Mouse (Mus musculus) kidney, adult 2 months (tissue): ENCODE measurements around the gene Cep162.

Source experiments
- CTCF ChIP-seq: fragments of 200-500 bp; conservative IDR thresholded peaks from 2 replicates; pipeline ENCODE4 v1.5.1; 2011; ENCODE audit warnings: low read depth, mild to moderate bottlenecking, control low read depth, low read length, moderate library complexity, mixed read lengths; ENCODE audit not compliant: insufficient read depth, insufficient read length
- POLR2A ChIP-seq: fragments of 200-500 bp; IDR thresholded peaks from one replicate; pipeline ENCODE4 v1.6.1; 2011; ENCODE audit warnings: low read depth, low read length, control low read depth

GRCm38 (mm10) chr9:87200919-87201318 lies 54.4 kb downstream of the Cep162 start:
- TF ChIP-seq CTCF (no peak), POLR2A (no peak)
